Mouse (Mus musculus) liver, postnatal 0 days (tissue): ENCODE results near the gene Gm49322.

ENCODE experiments used
- CTCF ChIP-seq: sonication (generic); IDR thresholded peaks from 2 replicates; pipeline ENCODE4 v1.5.1; 2016; ENCODE audit warnings: antibody characterized with exemption, low read depth
- EP300 ChIP-seq: IDR thresholded peaks from 2 replicates; pipeline ENCODE4 v1.6.1; 2016; ENCODE audit warnings: antibody characterized with exemption, low read depth, mild to moderate bottlenecking

- TF ChIP-seq CTCF: no peak
- TF ChIP-seq EP300: no peak
These were observed 6.1 kb downstream of the Gm49322 start for GRCm38 (mm10) chr10:80611905-80612304.
